Mouse (Mus musculus) CH12.LX (cell line): ENCODE results near the gene Abr. TPM values are rescaled to one million over a fixed set of nuclear protein-coding genes. Genes with fewer than 3 reads are reported as not detected.

Experiments used
- DNase-seq: peaks from one replicate; pipeline ENCODE4 v3.0.0-alpha.2; 2013; ENCODE audit errors: extremely low read depth
- H3K27ac ChIP-seq: 2 replicates; pipeline ENCODE4 v1.5.1; 2012; ENCODE audit warnings: low read depth, mild to moderate bottlenecking, control low read depth, moderate library complexity; ENCODE audit not compliant: insufficient read depth
- H3K27me3 ChIP-seq: replicated peaks from 2 replicates; pipeline ENCODE3; 2012; ENCODE audit warnings: inconsistent platforms
- H3K36me3 ChIP-seq, 2 experiments: replicated peaks in 1 of 2; 2 replicates each; pipeline versions ENCODE3 to v1.6.1; 2012; ENCODE audit warnings: inconsistent platforms in 1 of 2, low read length in 1 of 2, mild to moderate bottlenecking in 1 of 2, mixed read lengths in 1 of 2, moderate library complexity in 1 of 2; ENCODE audit not compliant: control insufficient read depth in 1 of 2, insufficient read depth in 1 of 2
- H3K4me1 ChIP-seq, 2 experiments: 2 replicates each; pipeline ENCODE4 v1.6.1; 2012; ENCODE audit warnings: inconsistent platforms in 1 of 2, moderate library complexity in 1 of 2; ENCODE audit not compliant: insufficient read depth in 2 of 2, control insufficient read depth in 1 of 2
- H3K4me2 ChIP-seq: 2 replicates; pipeline ENCODE4 v1.6.1; 2012; ENCODE audit warnings: low read depth, mild to moderate bottlenecking, control low read depth; ENCODE audit not compliant: poor library complexity, insufficient read depth, severe bottlenecking
- H3K4me3 ChIP-seq, 3 experiments: fragments of 150-350 bp in 1 of 3; sonication (generic) in 1 of 3; replicated peaks in 1 of 3; 2 replicates each; pipeline versions ENCODE3 to v1.5.1; 2011 to 2012; ENCODE audit warnings: low read depth in 2 of 3, low read length in 2 of 3, mild to moderate bottlenecking in 2 of 3, moderate library complexity in 2 of 3, control low read depth in 1 of 3, improper control_type of control experiment in 1 of 3, inconsistent platforms in 1 of 3, mixed read lengths in 1 of 3; ENCODE audit not compliant: poor library complexity in 1 of 3
- H3K79me2 ChIP-seq: replicated peaks from 2 replicates; pipeline ENCODE4 v1.6.1; 2012; ENCODE audit warnings: mild to moderate bottlenecking, moderate library complexity; ENCODE audit not compliant: control insufficient read depth, poor library complexity, insufficient read depth, severe bottlenecking; ENCODE audit errors: extremely low read depth
- H3K9ac ChIP-seq: 2 replicates; pipeline ENCODE4 v1.6.1; 2012; ENCODE audit warnings: low read depth, mild to moderate bottlenecking, control low read depth, moderate library complexity; ENCODE audit not compliant: insufficient read depth
- H3K9me3 ChIP-seq: replicated peaks from 2 replicates; pipeline ENCODE3; 2012; ENCODE audit warnings: low read length, inconsistent platforms, mixed read lengths
- BHLHE40 ChIP-seq: IDR thresholded peaks from 2 replicates; pipeline ENCODE4 v1.6.1; 2011; ENCODE audit warnings: mild to moderate bottlenecking, low read depth, low read length, improper control_type of control experiment
- CHD1 ChIP-seq: IDR thresholded peaks from 2 replicates; pipeline ENCODE4 v1.6.1; 2012; ENCODE audit warnings: low read depth, low read length, improper control_type of control experiment, inconsistent platforms
- CHD2 ChIP-seq: IDR thresholded peaks from 2 replicates; pipeline ENCODE4 v1.6.1; 2011; ENCODE audit warnings: low read length, improper control_type of control experiment
- CTCF ChIP-seq, 2 experiments: IDR thresholded peaks in 1 of 2; conservative IDR thresholded peaks in 1 of 2; 2 replicates each; pipeline ENCODE4 v1.5.1; 2011 to 2012; ENCODE audit warnings: low read depth in 2 of 2, low read length in 2 of 2, improper control_type of control experiment in 1 of 2, inconsistent platforms in 1 of 2, mild to moderate bottlenecking in 1 of 2, moderate library complexity in 1 of 2
- E2F4 ChIP-seq: IDR thresholded peaks from 2 replicates; pipeline ENCODE4 v1.6.1; 2011; ENCODE audit warnings: low read depth, low read length, improper control_type of control experiment; ENCODE audit not compliant: insufficient replicate concordance
- EP300 ChIP-seq: IDR thresholded peaks from 2 replicates; pipeline ENCODE4 v1.6.1; 2011; ENCODE audit warnings: low read length, improper control_type of control experiment
- HCFC1 ChIP-seq: IDR thresholded peaks from 2 replicates; pipeline ENCODE4 v1.6.1; 2012; ENCODE audit warnings: low read depth, mild to moderate bottlenecking, inconsistent platforms, low read length, improper control_type of control experiment
- IRF4 ChIP-seq: IDR thresholded peaks from 2 replicates; pipeline ENCODE4 v1.6.1; 2014; ENCODE audit warnings: low read depth, mild to moderate bottlenecking, inconsistent platforms, low read length, improper control_type of control experiment
- MAFK ChIP-seq: IDR thresholded peaks from 2 replicates; pipeline ENCODE4 v1.6.1; 2011; ENCODE audit warnings: low read length, improper control_type of control experiment; ENCODE audit not compliant: insufficient replicate concordance
- MAX ChIP-seq: IDR thresholded peaks from 2 replicates; pipeline ENCODE4 v1.6.1; 2011; ENCODE audit warnings: low read length, improper control_type of control experiment
- MXI1 ChIP-seq: IDR thresholded peaks from 2 replicates; pipeline ENCODE4 v1.6.1; 2011; ENCODE audit warnings: mild to moderate bottlenecking, low read depth, low read length, improper control_type of control experiment
- NELFE ChIP-seq: IDR thresholded peaks from 2 replicates; pipeline ENCODE4 v1.6.1; 2011; ENCODE audit warnings: low read depth, low read length, improper control_type of control experiment
- NRF1 ChIP-seq: IDR thresholded peaks from 2 replicates; pipeline ENCODE4 v1.6.1; 2014; ENCODE audit warnings: low read depth, mild to moderate bottlenecking, inconsistent platforms, low read length, improper control_type of control experiment, moderate library complexity
- PAX5 ChIP-seq: IDR thresholded peaks from 2 replicates; pipeline ENCODE4 v1.6.1; 2012; ENCODE audit warnings: low read length, inconsistent platforms, mixed read lengths
- POLR2A ChIP-seq: IDR thresholded peaks from 2 replicates; pipeline ENCODE4 v1.6.1; 2011; ENCODE audit warnings: low read depth, mild to moderate bottlenecking, improper control_type of control experiment, low read length
- POLR2AphosphoS2 ChIP-seq: IDR thresholded peaks from 2 replicates; pipeline ENCODE4 v1.6.1; 2011; ENCODE audit warnings: low read depth, low read length, improper control_type of control experiment
- RAD21 ChIP-seq: IDR thresholded peaks from 2 replicates; pipeline ENCODE4 v1.6.1; 2011; ENCODE audit warnings: low read depth, mild to moderate bottlenecking, low read length, improper control_type of control experiment, moderate library complexity
- SMC3 ChIP-seq: IDR thresholded peaks from 2 replicates; pipeline ENCODE4 v1.6.1; 2011; ENCODE audit warnings: low read depth, low read length, improper control_type of control experiment
- TBP ChIP-seq: conservative IDR thresholded peaks from 2 replicates; pipeline ENCODE4 v1.6.1; 2011; ENCODE audit warnings: low read depth, low read length, improper control_type of control experiment
- TCF12 ChIP-seq: IDR thresholded peaks from 2 replicates; pipeline ENCODE4 v1.6.1; 2014; ENCODE audit warnings: low read depth, mild to moderate bottlenecking, inconsistent platforms, low read length, improper control_type of control experiment
- USF1 ChIP-seq: IDR thresholded peaks from 2 replicates; pipeline ENCODE4 v1.6.1; 2014; ENCODE audit warnings: low read depth, mild to moderate bottlenecking, inconsistent platforms, low read length, improper control_type of control experiment
- ZC3H11A ChIP-seq: IDR thresholded peaks from 2 replicates; pipeline ENCODE4 v1.6.1; 2012; ENCODE audit warnings: low read depth, mild to moderate bottlenecking, inconsistent platforms, low read length, improper control_type of control experiment
- ZKSCAN1 ChIP-seq: IDR thresholded peaks from 2 replicates; pipeline ENCODE4 v1.6.1; 2012; ENCODE audit warnings: low read depth, inconsistent platforms, low read length, improper control_type of control experiment, borderline replicate concordance
- ZMIZ1 ChIP-seq: IDR thresholded peaks from 2 replicates; pipeline ENCODE4 v1.6.1; 2012; ENCODE audit warnings: low read depth, mild to moderate bottlenecking, inconsistent platforms, low read length, improper control_type of control experiment
- ZNF384 ChIP-seq: IDR thresholded peaks from 2 replicates; pipeline ENCODE4 v1.6.1; 2012; ENCODE audit warnings: low read depth, low read length, improper control_type of control experiment, inconsistent platforms
- dilution Hi-C: fragments of 300-500 bp; cut with MboI; formaldehyde crosslinking; loops from 2 replicates; pipeline ENCODE4 v1.14.3; 2020; ENCODE audit warnings: low sequenced_read_pairs; ENCODE audit not compliant: extremely low pct_unique_long_range_greater_than_20kb, extremely low pct_ligation_motif_present
- in situ Hi-C: fragments of 300-500 bp; cut with MboI; formaldehyde crosslinking; loops from 3 replicates; pipeline ENCODE4 v1.14.3; 2019; ENCODE audit warnings: low sequenced_read_pairs, low pct_ligation_motif_present, low pct_unique_long_range_greater_than_20kb, mixed read lengths
- polyA plus RNA-seq: library from polyadenylated mRNA; unstranded; fragments of >175 nt; gene quantifications from 2 replicates; pipeline ENCODE4 v1.2.1, GENCODE M21; 2012; ENCODE audit warnings: low read depth; ENCODE audit not compliant: insufficient read length
- total RNA-seq, 2 experiments: library from RNA; depleted of rRNA; stranded (reverse); fragments of 300-350 nt in 1 of 2; fragments of >200 nt in 1 of 2; gene quantifications; 2 replicates each; pipeline ENCODE4 v1.2.3; 2012 to 2014

Gene Abr
- total and polyA plus RNA-seq, 3 experiments, result 21.0 to 49.5 (median 37.4) TPM

- no peaks in the 10 kb centered on the region; the same call in 1 of the 2 replicates for H3K79me2 ChIP-seq
- no peaks in the 10 kb centered on the region for H3K27me3 ChIP-seq
- no peak overlapping the region for H3K9ac ChIP-seq
- H3K9me3 ChIP-seq, result peaks cover 2% of the 10 kb centered on the region
- in situ Hi-C loops, result loop anchor here (5.0 kb wide), 1 partner anchor 45 kb away; no protein-coding TSS in a partner anchor
- DNase-seq, result no peak
- dilution Hi-C loops, result no loop called here
- H3K27ac ChIP-seq, result no peak overlapping the region
- H3K36me3 ChIP-seq, result peaks cover 0 to 9% of the 10 kb centered on the region in 2 experiments
- TF ChIP-seq ZNF384, result no peak
- no peak for TF ChIP-seq MAX
- no peak for TF ChIP-seq SMC3
- TF ChIP-seq POLR2A, result no peak
- no peak for TF ChIP-seq RAD21
- TF ChIP-seq PAX5, result no peak
- no peak for TF ChIP-seq ZMIZ1
- no peak for TF ChIP-seq TBP
- TF ChIP-seq IRF4, result no peak
- no peak for TF ChIP-seq TCF12
- TF ChIP-seq MAFK, result no peak
- TF ChIP-seq USF1, result no peak
- TF ChIP-seq NRF1, result no peak
- peaks cover 4 to 21% of the 10 kb centered on the region in 2 experiments; a peak in 2 of 4 replicates for H3K4me1 ChIP-seq
- no peak overlapping the region for H3K4me3 ChIP-seq
- no peak overlapping the region for H3K4me2 ChIP-seq
Measured at GRCm38 (mm10) chr11:76392532-76392931, 229.6 kb downstream of the Abr start.

GRCm38 (mm10) chr11:76388711-76389110 is 233.4 kb downstream of the Abr start:
- DNase-seq, result no peak
- in situ Hi-C loops, result no loop called here
- Histone ChIP-seq H3K4me2 (no peak overlapping the region), H3K4me3 (no peak overlapping the region), H3K36me3 (peaks cover 0 to 9% of the 10 kb centered on the region in 2 experiments), H3K9ac (no peak overlapping the region), H3K27me3 (no peaks in the 10 kb centered on the region), H3K9me3 (peaks cover 2% of the 10 kb centered on the region), H3K27ac (no peak overlapping the region), H3K4me1 (peaks cover 4 to 6% of the 10 kb centered on the region in 2 experiments; a peak in 2 of 4 replicates), H3K79me2 (no peaks in the 10 kb centered on the region)
- TF ChIP-seq NRF1 (no peak), ZC3H11A (no peak), CHD1 (no peak), BHLHE40 (no peak), E2F4 (no peak), TBP (no peak), POLR2AphosphoS2 (no peak), TCF12 (no peak), EP300 (no peak), MXI1 (no peak), HCFC1 (no peak), CHD2 (no peak), NELFE (no peak), ZMIZ1 (no peak), CTCF (conservative IDR thresholded peaks at IDR 0.05 in 1 of 2, IDR thresholded peaks at IDR 0.05 in 1 of 2; ENCODE audit: low read depth in 2 of 2, low read length in 2 of 2) (no peak), ZKSCAN1 (no peak)
- dilution Hi-C loops, result no loop called here
